Mouse (Mus musculus): Measurements from ENCODE around the gene Olfr457.

DNA sequence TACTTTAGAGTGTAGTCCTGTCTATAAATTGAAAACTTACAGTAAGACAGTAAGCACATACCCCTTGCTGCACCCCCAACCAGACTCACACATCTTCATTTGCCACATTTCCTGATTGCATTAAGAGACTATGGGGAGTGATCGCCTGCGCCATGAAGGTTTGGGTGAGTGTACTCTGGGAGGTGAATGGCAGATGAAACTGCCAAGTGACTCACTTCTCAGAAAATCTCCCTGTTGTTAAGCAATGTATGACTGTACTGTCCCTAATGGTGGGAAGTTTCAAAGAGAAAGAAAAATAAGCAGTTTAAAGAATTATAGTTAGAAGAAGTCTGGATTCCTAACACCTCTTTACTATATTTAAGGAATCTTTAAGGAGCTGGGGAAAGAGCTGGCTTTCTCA is 56.7 kb downstream of the Olfr457 start:
- TF ChIP-seq CTCF (conservative IDR thresholded peaks at IDR 0.05; ENCODE audit: low read length) (no peak), POU5F1 (IDR thresholded peaks at IDR 0.05; ENCODE audit: borderline replicate concordance, low read length) (no peak), NANOG (IDR thresholded peaks at IDR 0.05; ENCODE audit: borderline replicate concordance, low read length) (no peak)
